In genomic region chr2:31294985-31295384, GRCm38 (mm10) we compare ENCODE assay signal across 9 mouse cellular contexts. TPM values are rescaled to one million over a fixed set of nuclear protein-coding genes. Genes with fewer than 3 reads are reported as not detected.
DNase-seq lines count a peak whose midpoint lies in the region; ATAC-seq and TF ChIP-seq lines count a peak whose summit lies in the region.
"Had no signal": no experiment of that assay in that cellular context is flagged by ENCODE, and none has a peak within 500 bp of the region (broad histone marks: within the 10 kb centered on the region; RNA-seq: fewer than 3 reads in every experiment).

No protein-coding gene starts in this region.

- no peaks in the 10 kb centered on the region; the same call in 1 of the 2 replicates for H3K4me1 ChIP-seq in heart, adult 2 months (ENCODE audit: control insufficient read depth, insufficient read depth, low read length)
- H3K4me1 ChIP-seq in heart, embryonic 12.5 days (replicated peaks): peaks cover 16% of the 10 kb centered on the region; the same call in 1 of the 2 replicates

- H3K27ac ChIP-seq in heart, adult 2 months: no peak overlapping the region
- H3K27ac ChIP-seq in heart, embryonic 12.5 days (ENCODE audit: poor library complexity, severe bottlenecking): no peak overlapping the region

- TF ChIP-seq EP300 in heart, adult 2 months (IDR thresholded peaks at IDR 0.05; ENCODE audit: insufficient read depth, low read depth, low read length): no peak

- no peak overlapping the region for H3K4me3 ChIP-seq in heart, adult 2 months
- H3K4me3 ChIP-seq in heart, embryonic 12.5 days: no peak overlapping the region
- H3K4me3 ChIP-seq: megakaryocyte, embryonic 14.5 days had no signal

- intact Hi-C loops in heart, adult 2 months (cut with DNase I): loop anchor here (5.0 kb wide), 1 partner anchor 48 kb away; the partner anchor contains the start of gene Ncs1
- intact Hi-C loops in heart, postnatal 25 days (cut with DNase I): loop anchor here (1.0 to 5.0 kb wide), 3 partner anchors 53 to 101 kb away; no protein-coding TSS in a partner anchor
- intact Hi-C loops in left cerebral cortex, postnatal 25 days (cut with DNase I): loop anchor here (2.0 to 10.0 kb wide), 2 partner anchors 100 to 270 kb away; no protein-coding TSS in a partner anchor

- H3K79me2 ChIP-seq in heart, adult 2 months (replicated peaks; ENCODE audit: control insufficient read depth, insufficient read depth, low read length): no peaks in the 10 kb centered on the region

- H3K27me3 ChIP-seq in heart, adult 2 months (ENCODE audit: control insufficient read depth, insufficient read depth, low read length): no peaks in the 10 kb centered on the region
- no peaks in the 10 kb centered on the region for H3K27me3 ChIP-seq in heart, embryonic 12.5 days (replicated peaks)

- no peaks in the 10 kb centered on the region for H3K36me3 ChIP-seq in heart, adult 2 months (ENCODE audit: control insufficient read depth, insufficient read depth, low read length)
- peaks cover 25% of the 10 kb centered on the region for H3K36me3 ChIP-seq in heart, embryonic 12.5 days

- no peak overlapping the region for H3K9ac ChIP-seq in heart, adult 2 months (ENCODE audit: low read depth, low read length)
- H3K9ac ChIP-seq in heart, embryonic 12.5 days: no peak overlapping the region

- no peaks in the 10 kb centered on the region for H3K9me3 ChIP-seq in heart, embryonic 12.5 days (replicated peaks)
- H3K9me3 ChIP-seq: megakaryocyte, embryonic 14.5 days had no signal

- H3K4me2 ChIP-seq in heart, embryonic 12.5 days: no peak overlapping the region

- WGBS in heart, adult 2 months: 2% methylated on average over 4 of the region's 4 CpGs
- WGBS in heart, embryonic 12.5 days: 4% methylated on average over 4 of the region's 4 CpGs

- no peak for TF ChIP-seq POLR2A in heart, adult 2 months (IDR thresholded peaks at IDR 0.05; ENCODE audit: insufficient read depth, low read depth, low read length)

- peak; percentile 61 to 82 for DNase-seq in heart, adult 2 months
- DNase-seq in adrenal gland, adult 18-20 months (ENCODE audit: low spot score in 2 of 2): peak; percentile 73 to 82
- peak; percentile 81 for DNase-seq in embryo, embryonic 10.5 days (ENCODE audit: low spot score)
- DNase-seq in heart, postnatal 25 days (ENCODE audit: low spot score): peak; percentile 34
- DNase-seq in left cerebral cortex, postnatal 25 days (ENCODE audit: low spot score in 2 of 2): peak; percentile 75 to 76
- peak; percentile 69 to 78 for DNase-seq in natural killer cell, adult 2 months (ENCODE audit: low spot score in 2 of 2)
- DNase-seq in testis, postnatal 14 days (ENCODE audit: low spot score): peak; percentile 69

- peak; percentile 98 for TF ChIP-seq CTCF in heart, adult 2 months (IDR thresholded peaks at IDR 0.05)

- no peak for ATAC-seq in heart, embryonic 12.5 days (ENCODE audit: insufficient number of reproducible peaks, low FRiP score)

RNA-seq across cellular contexts. Expression of gene Hmcn2, which starts 19.2 kb away (rescaled TPM):
- 1 to 10 TPM; 7.2 to 8.3 TPM for total RNA-seq in heart, adult 2 months (2021)
- polyA plus RNA-seq in heart, adult 2 months (2012; rRNA removed): 22.8 and 24.3 TPM in 2 replicates
- 0.42 and 0.49 TPM in 2 replicates for polyA plus RNA-seq in heart, embryonic 12.5 days (2016; fragmentation: Nextera tagmentation; extraction: Ambion mirVana)
- 1 to 10 TPM in 1 of 2 experiments, under 1 TPM in 1; 0.73 to 1.5 TPM for total RNA-seq in adrenal gland, adult 18-20 months (2021)
- 10 to 100 TPM; 13.2 to 14.5 TPM for total RNA-seq in heart, postnatal 25 days (2021)
- under 1 TPM; 0.21 to 0.32 TPM for total RNA-seq in left cerebral cortex, postnatal 25 days (2021)

RNA-seq across cellular contexts. Expression of gene Ncs1, which starts 49.4 kb away (rescaled TPM):
- 10 to 100 TPM; 11.8 to 14.1 TPM for total RNA-seq in heart, adult 2 months (2021)
- 5.9 and 8.3 TPM in 2 replicates for polyA plus RNA-seq in heart, adult 2 months (2012; rRNA removed)
- polyA plus RNA-seq in heart, embryonic 12.5 days (2016; fragmentation: Nextera tagmentation; extraction: Ambion mirVana): 51.7 and 52.8 TPM in 2 replicates
- total RNA-seq in adrenal gland, adult 18-20 months (2021): 1 to 10 TPM; 4.2 to 5.8 TPM
- 10 to 100 TPM; 11.3 to 11.6 TPM for total RNA-seq in heart, postnatal 25 days (2021)
- total RNA-seq in left cerebral cortex, postnatal 25 days (2021): 100 to 1,000 TPM; 196 to 203 TPM

Comparison
In these comparisons a context has a peak if more than half of its experiments do, and no peak if none do; other contexts are left out.
1. RNA of gene Ncs1, which starts 49.4 kb away (total RNA-seq): 196 to 203 TPM in left cerebral cortex, postnatal 25 days; 11.8 to 14.1 TPM in heart, adult 2 months, 11.3 to 11.6 TPM in heart, postnatal 25 days and 4.2 to 5.8 TPM in adrenal gland, adult 18-20 months; every median in the first group is over 10 times any median in the second.
2. Peak in every context shown above with its lines, with median percentiles within 50 percentile points of each other: DNase-seq.